Mouse (Mus musculus) heart, embryonic 16.5 days (tissue): ENCODE results near the gene Trib3. TPM values are rescaled to one million over a fixed set of nuclear protein-coding genes. Genes with fewer than 3 reads are reported as not detected.
A peak's percentile ranks its signal among the peaks of the same experiment; 100 is the strongest.
"Not testable (repeated sequence)": the region's sequence is repeated elsewhere in the genome, so short reads cannot be mapped to it uniquely, and the experiment has no call there.

ENCODE experiments used
- ATAC-seq: fragments of 200-750 bp; cut with Nextera tagmentation; replicated peaks from 2 replicates; pipeline ENCODE4 v1.8.0; 2017; ENCODE audit warnings: moderate number of reproducible peaks; ENCODE audit not compliant: insufficient read depth, low FRiP score; ENCODE audit errors: extremely low read depth
- H3K27ac ChIP-seq: fragments of 300-500 bp; sonication (generic); 2 replicates; pipeline ENCODE4 v1.5.1; 2014; ENCODE audit warnings: mild to moderate bottlenecking, low read length, control low read depth, moderate library complexity
- H3K27me3 ChIP-seq: fragments of 300-500 bp; sonication (generic); 2 replicates; pipeline ENCODE4 v1.6.1; 2014; ENCODE audit warnings: low read length, mixed read lengths; ENCODE audit not compliant: control insufficient read depth, insufficient read depth
- H3K36me3 ChIP-seq: fragments of 300-500 bp; sonication (generic); 2 replicates; pipeline ENCODE4 v1.6.1; 2014; ENCODE audit not compliant: control insufficient read depth, insufficient read depth
- H3K4me1 ChIP-seq: fragments of 300-500 bp; sonication (generic); 2 replicates; pipeline ENCODE4 v1.6.1; 2014; ENCODE audit warnings: low read length, mixed read lengths; ENCODE audit not compliant: control insufficient read depth, insufficient read depth
- H3K4me2 ChIP-seq: fragments of 300-500 bp; sonication (generic); 2 replicates; pipeline ENCODE4 v1.6.1; 2014; ENCODE audit warnings: low read depth, mild to moderate bottlenecking, control low read depth, low read length
- H3K4me3 ChIP-seq: fragments of 300-500 bp; sonication (generic); 2 replicates; pipeline ENCODE4 v1.5.1; 2014; ENCODE audit warnings: mild to moderate bottlenecking, control low read depth, low read length
- H3K9ac ChIP-seq: fragments of 300-500 bp; sonication (generic); 2 replicates; pipeline ENCODE4 v1.6.1; 2014; ENCODE audit warnings: low read length, control low read depth
- H3K9me3 ChIP-seq: fragments of 300-500 bp; sonication (generic); replicated peaks from 2 replicates; pipeline ENCODE4 v1.6.1; 2016; ENCODE audit warnings: low read length; ENCODE audit not compliant: control insufficient read depth
- WGBS: fragments of 180-500 bp; shearing (Covaris S2); extraction: QIAGEN DNeasy Blood & Tissue Kit; methylation state at CpG from one replicate; pipeline ENCODE4 v1.1.7; 2014; 5-methylcytosine and 5-hydroxymethylcytosine counted together
- polyA plus RNA-seq: library from polyadenylated mRNA; unstranded; fragments of >200 nt; fragmentation: Nextera tagmentation; extraction: Ambion mirVana; gene quantifications from 2 replicates; pipeline ENCODE4 v1.2.1, GENCODE M21; 2015

The Trib3 gene
- polyA plus RNA-seq, 1 experiment from 2014 or later = 3.3 TPM

- peaks cover 53% of the 10 kb centered on the region for H3K36me3 ChIP-seq
- H3K4me1 ChIP-seq = no peaks in the 10 kb centered on the region
Measured at GRCm38 (mm10) chr2:152303781-152304180, 40.1 kb downstream of the Trib3 start.

GRCm38 (mm10) chr2:152302862-152303261 is 41.0 kb downstream of the Trib3 start:
- H3K36me3 ChIP-seq = peaks cover 44% of the 10 kb centered on the region
- H3K9ac ChIP-seq = no peak overlapping the region
- no peak for ATAC-seq
- H3K4me3 ChIP-seq = no peak overlapping the region
- H3K4me2 ChIP-seq = no peak overlapping the region
- no peaks in the 10 kb centered on the region for H3K27me3 ChIP-seq
- 87% methylated on average over 2 of the region's 2 CpGs for WGBS
- H3K4me1 ChIP-seq = peaks cover 1% of the 10 kb centered on the region; the same call in 1 of the 2 replicates
- H3K27ac ChIP-seq = no peak overlapping the region
- H3K9me3 ChIP-seq = no peaks in the 10 kb centered on the region

More at GRCm38 (mm10) chr2:152303781-152304180, 40.1 kb downstream of the Trib3 start:
- Histone ChIP-seq H3K9ac (no peak overlapping the region), H3K9me3 (no peaks in the 10 kb centered on the region), H3K27ac (no peak overlapping the region), H3K27me3 (no peaks in the 10 kb centered on the region), H3K4me2 (no peak overlapping the region), H3K4me3 (no peak overlapping the region)
- no peak for ATAC-seq
- 71% methylated on average over 5 of the region's 5 CpGs for whole genome bisulfite sequencing

GRCm38 (mm10) chr2:152294541-152294940 is 49.3 kb downstream of the Trib3 start:
- Histone ChIP-seq H3K4me2 (peak overlapping the region; percentile 93), H3K4me3 (peak overlapping the region; percentile 97), H3K27ac (peak overlapping the region; percentile 94; the same call in 1 of the 2 replicates), H3K4me1 (peaks cover 23% of the 10 kb centered on the region), H3K27me3 (no peaks in the 10 kb centered on the region), H3K36me3 (no peaks in the 10 kb centered on the region), H3K9me3 (no peaks in the 10 kb centered on the region), H3K9ac (peak overlapping the region; percentile 97)
- ATAC-seq = no peak
- WGBS = 31% methylated on average over 5 of the region's 5 CpGs

- Histone ChIP-seq H3K4me2 (peak within 1 kb of the TSS; percentile 93), H3K27ac (peak within 1 kb of the TSS; percentile 94)
Measured at GRCm38 (mm10) chr2:152293727-152294475, 49.9 kb downstream of the Trib3 start, which contains the start of gene Tbc1d20. Gene Tbc1d20 (plus strand): TSS chr2:152293828.

GRCm38 (mm10) chr2:152293179-152293726 is 50.6 kb downstream of the Trib3 start:
- Histone ChIP-seq H3K36me3 (no peaks in the 10 kb centered on the region), H3K27me3 (no peaks in the 10 kb centered on the region), H3K27ac (0 out of 2 replicates have a peak overlapping the region, but pooled peaks have one; percentile 4), H3K4me2 (peak overlapping the region; percentile 93), H3K4me3 (peak overlapping the region; percentile 97), H3K9ac (peak overlapping the region; percentile 97), H3K4me1 (peaks cover 23% of the 10 kb centered on the region), H3K9me3 (no peaks in the 10 kb centered on the region)
- WGBS = under 1% methylated on average over 15 of the region's 15 CpGs
- ATAC-seq = peak; percentile 24

More at GRCm38 (mm10) chr2:152293727-152294475, 49.9 kb downstream of the Trib3 start, which contains the start of gene Tbc1d20:
- Histone ChIP-seq H3K9ac (peak within 1 kb of the TSS; percentile 97), H3K9me3 (no peaks in the 10 kb centered on the region), H3K4me3 (peak within 1 kb of the TSS; percentile 97), H3K4me1 (peaks cover 23% of the 10 kb centered on the region), H3K36me3 (no peaks in the 10 kb centered on the region), H3K27me3 (no peaks in the 10 kb centered on the region)
- peak; percentile 99 for ATAC-seq
- under 1% methylated on average over 63 of the region's 70 CpGs for WGBS

GRCm38 (mm10) chr2:152292475-152292874 is 51.4 kb downstream of the Trib3 start:
- ATAC-seq = no peak
- Histone ChIP-seq H3K4me1 (peaks cover 18% of the 10 kb centered on the region), H3K9me3 (no peaks in the 10 kb centered on the region), H3K27ac (no peak overlapping the region), H3K36me3 (no peaks in the 10 kb centered on the region), H3K4me2 (no peak overlapping the region), H3K4me3 (no peak overlapping the region), H3K9ac (no peak overlapping the region), H3K27me3 (no peaks in the 10 kb centered on the region)
- WGBS = 52% methylated on average over 2 of the region's 2 CpGs

- 71% methylated on average over 1 of the region's 2 CpGs for WGBS
- H3K9me3 ChIP-seq, ATAC-seq, H3K4me2 ChIP-seq, H3K4me3 ChIP-seq, H3K9ac ChIP-seq, H3K27ac ChIP-seq, H3K27me3 ChIP-seq: not testable (repeated sequence)
- H3K4me1 ChIP-seq = peaks cover 10% of the 10 kb centered on the region
- H3K36me3 ChIP-seq = peaks cover 17% of the 10 kb centered on the region
Measured at GRCm38 (mm10) chr2:152289623-152290022, 54.2 kb downstream of the Trib3 start.

GRCm38 (mm10) chr2:152288046-152288445 is 55.8 kb downstream of the Trib3 start:
- no peak overlapping the region for H3K4me2 ChIP-seq
- WGBS = 65% methylated on average over 8 of the region's 8 CpGs
- peaks cover 27% of the 10 kb centered on the region for H3K36me3 ChIP-seq

GRCm38 (mm10) chr2:152287560-152287959 is 56.3 kb downstream of the Trib3 start:
- Histone ChIP-seq H3K36me3 (peaks cover 27% of the 10 kb centered on the region), H3K4me1 (peaks cover 4% of the 10 kb centered on the region), H3K9me3 (no peaks in the 10 kb centered on the region), H3K9ac (no peak overlapping the region), H3K4me3 (no peak overlapping the region), H3K27me3 (no peaks in the 10 kb centered on the region), H3K27ac (no peak overlapping the region), H3K4me2 (no peak overlapping the region)
- no peak for ATAC-seq
- WGBS = 85% methylated on average over 5 of the region's 5 CpGs

More at GRCm38 (mm10) chr2:152288046-152288445, 55.8 kb downstream of the Trib3 start:
- Histone ChIP-seq H3K4me1 (peaks cover 4% of the 10 kb centered on the region), H3K9me3 (no peaks in the 10 kb centered on the region), H3K27me3 (no peaks in the 10 kb centered on the region), H3K27ac (no peak overlapping the region), H3K9ac (no peak overlapping the region), H3K4me3 (no peak overlapping the region)
- ATAC-seq = no peak
